Mouse (Mus musculus) inflammation-experienced regulatory T-cells, adult 16 weeks (primary cell): ENCODE measurements around the gene Zfp541. TPM values are rescaled to one million over a fixed set of nuclear protein-coding genes. Genes with fewer than 3 reads are reported as not detected.

Experiments
- polyA plus RNA-seq: library from polyadenylated mRNA; unstranded; fragments of 100-300 nt; shearing (Covaris generic); gene quantifications from one replicate; pipeline ENCODE4 v1.2.1, GENCODE M21; 2017

The Zfp541 gene
- polyA plus RNA-seq, result 0.06 TPM

DNA sequence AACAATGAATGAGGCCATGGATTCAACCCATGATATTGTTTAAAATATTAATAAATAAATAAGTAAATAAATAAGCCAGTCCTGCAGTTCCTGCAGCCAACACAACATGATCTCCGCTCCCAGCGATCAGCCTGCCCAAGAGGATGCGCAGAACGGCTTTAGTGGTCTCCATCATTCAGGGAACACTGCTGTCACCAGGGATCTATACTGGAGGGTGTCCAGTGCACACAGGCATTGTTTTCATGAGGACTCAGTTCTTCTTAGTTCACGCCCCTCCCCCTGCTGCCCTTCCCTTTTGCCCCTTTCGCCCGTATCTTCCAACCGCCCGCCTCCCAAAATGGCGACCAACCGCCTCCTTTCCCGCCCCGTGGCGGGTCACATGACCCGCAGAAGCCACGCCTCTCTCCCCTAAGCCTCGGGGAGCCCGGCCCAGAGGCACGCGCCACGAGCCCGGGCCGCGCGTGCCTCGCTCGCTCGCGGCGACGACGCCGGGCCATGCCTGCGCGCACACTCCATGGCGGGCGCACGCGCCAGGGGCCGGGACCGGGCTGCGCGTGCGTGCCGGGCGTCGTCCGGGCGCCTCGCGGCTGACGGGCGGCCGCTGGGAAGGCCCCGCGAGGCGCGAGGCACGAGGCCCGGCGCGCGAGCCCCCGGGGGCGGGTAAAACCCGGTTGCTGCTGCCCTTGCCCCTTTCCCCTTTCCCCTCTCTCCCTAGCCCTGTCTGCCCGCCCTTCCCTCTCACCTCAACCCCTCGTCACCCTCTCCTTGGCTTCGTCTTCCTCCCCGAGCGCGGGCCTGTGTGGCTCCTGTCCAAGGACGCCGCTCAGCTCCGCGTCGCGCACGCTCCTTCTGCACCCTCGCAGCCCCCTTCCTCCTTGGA is at the start of gene Zfp541:
TSS of gene Zfp541 (plus strand) at position 596 of the 880 bp plus-strand sequence.

GRCm38 (mm10) chr7:16047338-16048146 is 14.1 kb upstream of the Zfp541 start, which contains the start of gene Bicra:
Bicra (minus strand) TSS chr7:16047921.

GRCm38 (mm10) chr7:16098021-16099017 is 36.7 kb downstream of the Zfp541 start, which contains the start of gene Napa:
Napa (plus strand) TSS chr7:16098458.

GRCm38 (mm10) chr7:16119569-16120261 is 58.1 kb downstream of the Zfp541 start, which contains the start of gene Kptn:
Kptn (plus strand) TSS chr7:16119895.

GRCm38 (mm10) chr7:16129421-16129845 is 67.8 kb downstream of the Zfp541 start, which contains the start of gene Slc8a2:
Slc8a2 (plus strand) TSS chr7:16129826.

Other genes starting within 250 kb of the Zfp541 start
- gene Obox6, start 222.1 kb upstream of the Zfp541 start, polyA plus RNA-seq, result not detected
- gene Crx, start 181.8 kb upstream of the Zfp541 start, polyA plus RNA-seq, result not detected
- not detected for gene Crxos, start 179.2 kb upstream of the Zfp541 start, polyA plus RNA-seq
- gene Selenow, start 139.4 kb upstream of the Zfp541 start, polyA plus RNA-seq, result 557 TPM
- 387 TPM for gene Nop53, start 115.7 kb upstream of the Zfp541 start, polyA plus RNA-seq
- gene Ehd2, start 94.2 kb upstream of the Zfp541 start, polyA plus RNA-seq, result not detected
- 5.9 TPM for gene Bicra, start 13.9 kb upstream of the Zfp541 start, polyA plus RNA-seq
- gene Napa, start 36.6 kb downstream of the Zfp541 start, polyA plus RNA-seq, result 262 TPM
- 28.6 TPM for gene Kptn, start 58.1 kb downstream of the Zfp541 start, polyA plus RNA-seq
- not detected for gene Slc8a2, start 68.0 kb downstream of the Zfp541 start, polyA plus RNA-seq
- 82.0 TPM for gene Meis3, start 113.3 kb downstream of the Zfp541 start, polyA plus RNA-seq
- 47.9 TPM for gene Dhx34, start 160.2 kb downstream of the Zfp541 start, polyA plus RNA-seq
- 0.09 TPM for gene C5ar2, start 182.3 kb downstream of the Zfp541 start, polyA plus RNA-seq
- not detected for gene C5ar1, start 197.7 kb downstream of the Zfp541 start, polyA plus RNA-seq
- gene Inafm1, start 211.8 kb downstream of the Zfp541 start, polyA plus RNA-seq, result 1.1 TPM
- 58.0 TPM for gene Ccdc9, start 225.0 kb downstream of the Zfp541 start, polyA plus RNA-seq
- 9.8 TPM for gene Bbc3, start 246.6 kb downstream of the Zfp541 start, polyA plus RNA-seq